Mouse (Mus musculus): ENCODE results near the gene Ldlrad1. TPM values are rescaled to one million over a fixed set of nuclear protein-coding genes. Genes with fewer than 3 reads are reported as not detected.
A peak's percentile ranks its signal among the peaks of the same experiment; 100 is the strongest.

Ldlrad1 gene
- polyA plus RNA-seq, 2 experiments = not detected

DNA sequence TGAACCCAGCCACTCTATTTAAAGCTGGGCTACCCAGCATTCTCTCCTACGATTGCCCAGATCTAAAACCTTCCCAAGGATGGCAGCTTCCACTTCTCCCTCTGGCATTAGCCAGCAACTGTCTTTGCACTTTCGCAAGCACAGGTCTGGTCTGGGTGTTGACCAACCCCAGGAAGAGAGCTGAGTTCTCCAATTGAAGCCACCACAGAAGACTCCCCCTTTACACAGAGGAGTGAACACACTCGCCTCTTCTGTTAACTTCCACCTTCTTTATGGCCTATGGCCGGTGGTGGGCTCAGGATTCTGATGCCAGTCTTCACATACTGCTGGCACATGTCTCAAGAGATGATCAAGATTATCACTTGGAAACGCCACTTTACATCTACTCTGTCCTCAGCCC is 41.2 kb upstream of the Ldlrad1 start:
- DNase-seq (ENCODE audit: low read depth in 3 of 3, low spot score in 3 of 3) (no peak), ATAC-seq (ENCODE audit: insufficient read depth) (no peak)
- Histone ChIP-seq H3K4me3 (ENCODE audit: insufficient read depth in 1 of 2, low read depth in 2 of 2, low read length in 2 of 2) (no peak overlapping the region), H3K9ac (replicated peaks) (no peak overlapping the region), H3K4me2 (ENCODE audit: low read depth) (no peak overlapping the region), H3K27ac (no peak overlapping the region), H3K27me3 (ENCODE audit: control insufficient read depth, insufficient read depth, low read length) (no peaks in the 10 kb centered on the region), H3K4me1 (replicated peaks; ENCODE audit: control insufficient read depth in 2 of 2, insufficient read depth in 2 of 2, low read length in 1 of 2) (no peaks in the 10 kb centered on the region), H3K36me3 (replicated peaks; ENCODE audit: control insufficient read depth, insufficient read depth, low read depth) (peaks cover 6% of the 10 kb centered on the region), H3K9me3 (ENCODE audit: control insufficient read depth, low read length) (no peaks in the 10 kb centered on the region)
- WGBS (ENCODE audit: insufficient replicate concordance) = 67% methylated on average over 5 of the region's 5 CpGs
- TF ChIP-seq CTCF (IDR thresholded peaks at IDR 0.05; ENCODE audit: low read depth) = no peak
- no peak for TF ChIP-seq EP300 (IDR thresholded peaks at IDR 0.05; ENCODE audit: low read depth)

DNA sequence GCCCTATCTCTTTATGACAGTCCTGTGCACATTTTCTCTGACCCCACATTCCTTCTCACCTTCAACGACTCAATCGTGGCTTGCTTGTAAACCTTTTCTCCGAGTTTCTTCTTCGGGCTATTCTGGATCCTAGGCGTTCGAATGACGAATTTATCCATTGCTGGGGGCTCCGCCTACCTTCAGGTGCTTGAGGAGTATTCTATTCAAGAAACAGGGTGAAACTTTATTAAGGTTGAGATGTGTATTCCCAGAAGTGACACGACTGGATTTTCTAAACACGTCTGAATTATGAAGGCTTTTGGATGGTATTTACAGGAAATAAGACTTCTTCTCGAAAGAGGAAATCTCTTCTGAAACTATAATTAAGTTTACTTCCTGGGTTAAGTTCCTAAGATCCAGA is 31.5 kb upstream of the Ldlrad1 start:
- Histone ChIP-seq H3K36me3 (replicated peaks; ENCODE audit: control insufficient read depth, insufficient read depth, low read depth) (no peaks in the 10 kb centered on the region; the same call in none of the 2 replicates), H3K27ac (peak overlapping the region; percentile 90), H3K9me3 (ENCODE audit: control insufficient read depth, low read length) (no peaks in the 10 kb centered on the region), H3K4me3 (ENCODE audit: insufficient read depth in 1 of 2, low read depth in 2 of 2, low read length in 2 of 2) (peak overlapping the region; percentile 79 to 89), H3K4me2 (ENCODE audit: low read depth) (peak overlapping the region; percentile 81), H3K9ac (replicated peaks) (peak overlapping the region; percentile 88), H3K4me1 (replicated peaks; ENCODE audit: control insufficient read depth in 2 of 2, insufficient read depth in 2 of 2, low read length in 1 of 2) (peaks cover 17 to 25% of the 10 kb centered on the region in 2 experiments), H3K27me3 (ENCODE audit: control insufficient read depth, insufficient read depth, low read length) (no peaks in the 10 kb centered on the region)
- TF ChIP-seq EP300 (IDR thresholded peaks at IDR 0.05; ENCODE audit: low read depth) (no peak), CTCF (IDR thresholded peaks at IDR 0.05; ENCODE audit: low read depth) (no peak)
- 27% methylated on average over 11 of the region's 11 CpGs for WGBS (ENCODE audit: insufficient replicate concordance)
- DNase-seq (ENCODE audit: low read depth in 3 of 3, low spot score in 3 of 3) (no peak), ATAC-seq (ENCODE audit: insufficient read depth) (no peak)

DNA sequence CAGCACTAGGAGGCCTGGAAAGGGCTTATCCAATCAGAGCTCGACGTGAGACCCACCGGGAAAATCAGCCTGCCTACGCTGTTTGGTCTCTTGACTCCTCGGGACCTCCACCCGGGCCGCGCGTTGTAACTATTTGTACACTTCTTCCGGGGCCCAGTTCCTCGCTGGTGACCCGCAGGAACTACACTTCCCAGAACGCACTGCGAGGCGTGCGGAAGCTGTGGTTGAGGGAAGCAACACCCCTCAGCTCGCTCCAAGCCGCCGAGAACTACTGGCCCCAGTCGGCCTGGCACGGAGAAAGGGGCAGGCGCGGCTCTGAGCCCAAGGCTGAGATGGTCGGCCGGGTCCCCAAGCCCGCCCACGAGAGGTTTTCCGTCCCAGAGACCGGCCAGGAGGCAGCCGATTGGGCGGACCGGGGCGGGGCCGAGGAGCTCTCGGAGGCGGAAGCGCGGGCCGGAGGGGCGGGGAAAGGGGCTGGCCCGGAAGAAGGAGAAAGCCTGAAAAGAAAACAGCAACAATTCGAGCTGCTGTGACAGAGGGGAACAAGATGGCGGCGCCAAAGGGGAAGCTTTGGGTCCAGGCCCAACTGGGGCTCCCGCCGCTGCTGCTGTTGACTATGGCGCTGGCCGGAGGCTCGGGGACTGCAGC is 30.7 kb upstream of the Ldlrad1 start, which contains the start of gene Tmem59:
Gene Tmem59, plus strand, starts transcription at position 218 of the 648 bp plus-strand sequence.
- peak; percentile 92 for ATAC-seq (ENCODE audit: insufficient read depth)
- DNase-seq (ENCODE audit: low read depth in 3 of 3, low spot score in 3 of 3) = peak; percentile 86 to 93 (median 88)
- peak within 1 kb of the TSS; percentile 79 to 89 for H3K4me3 ChIP-seq (ENCODE audit: insufficient read depth in 1 of 2, low read depth in 2 of 2, low read length in 2 of 2)
- WGBS (ENCODE audit: insufficient replicate concordance) = under 1% methylated on average over 49 of the region's 49 CpGs
- H3K27ac ChIP-seq = peak within 1 kb of the TSS; percentile 90
- no peaks in the 10 kb centered on the region for H3K9me3 ChIP-seq (ENCODE audit: control insufficient read depth, low read length)
- TF ChIP-seq CTCF (IDR thresholded peaks at IDR 0.05; ENCODE audit: low read depth) (no peak; the same call in 1 of the 2 replicates), EP300 (IDR thresholded peaks at IDR 0.05; ENCODE audit: low read depth) (no peak)
- peak within 1 kb of the TSS; percentile 89 for H3K4me2 ChIP-seq (ENCODE audit: low read depth)
- H3K36me3 ChIP-seq (replicated peaks; ENCODE audit: control insufficient read depth, insufficient read depth, low read depth) = no peaks in the 10 kb centered on the region; the same call in 1 of the 2 replicates
- H3K27me3 ChIP-seq (ENCODE audit: control insufficient read depth, insufficient read depth, low read length) = no peaks in the 10 kb centered on the region
- H3K4me1 ChIP-seq (replicated peaks; ENCODE audit: control insufficient read depth in 2 of 2, insufficient read depth in 2 of 2, low read length in 1 of 2) = peaks cover 24 to 32% of the 10 kb centered on the region in 2 experiments
- peak within 1 kb of the TSS; percentile 88 for H3K9ac ChIP-seq (replicated peaks)

DNA sequence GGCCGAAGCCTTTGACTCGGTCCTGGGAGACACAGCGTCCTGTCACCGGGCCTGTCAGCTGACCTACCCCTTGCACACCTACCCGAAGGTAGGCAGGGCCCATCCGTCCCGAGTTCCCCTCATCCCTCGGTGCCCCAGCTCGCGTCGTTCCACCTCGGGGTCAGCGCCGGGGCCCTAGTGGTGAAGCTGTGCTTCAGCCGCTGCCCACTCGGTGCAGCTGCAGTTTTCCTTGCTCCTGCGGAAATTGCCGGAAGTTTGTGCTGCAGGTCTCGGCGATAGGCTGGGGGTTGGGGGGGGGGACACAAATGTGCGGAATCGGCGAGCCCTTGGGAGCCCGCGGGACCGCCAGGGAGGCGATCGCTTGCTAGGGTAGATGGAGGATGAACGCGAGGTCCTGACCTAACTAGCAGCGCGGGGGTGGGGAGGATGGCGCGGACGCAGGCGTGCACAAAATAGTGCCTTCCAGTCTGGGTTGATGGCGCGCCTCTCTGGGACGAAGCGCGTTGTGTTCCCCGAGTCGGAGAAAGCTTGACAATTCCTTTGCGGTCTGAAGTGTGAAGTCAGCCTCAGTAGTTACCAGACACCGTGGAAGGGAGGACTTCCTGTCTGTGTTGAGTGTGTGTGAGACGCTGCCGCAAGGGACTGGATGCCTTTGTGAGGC is 30.0 kb upstream of the Ldlrad1 start, which contains the start of gene Tceanc2:
Gene Tceanc2, minus strand, starts transcription at position 287 of the 661 bp plus-strand sequence.
- WGBS (ENCODE audit: insufficient replicate concordance) = under 1% methylated on average over 47 of the region's 47 CpGs
- Histone ChIP-seq H3K4me2 (ENCODE audit: low read depth) (peak within 1 kb of the TSS; percentile 89), H3K4me1 (replicated peaks; ENCODE audit: control insufficient read depth in 2 of 2, insufficient read depth in 2 of 2, low read length in 1 of 2) (peaks cover 25 to 34% of the 10 kb centered on the region in 2 experiments), H3K36me3 (replicated peaks; ENCODE audit: control insufficient read depth, insufficient read depth, low read depth) (no peaks in the 10 kb centered on the region; the same call in 1 of the 2 replicates), H3K9me3 (ENCODE audit: control insufficient read depth, low read length) (no peaks in the 10 kb centered on the region), H3K27me3 (ENCODE audit: control insufficient read depth, insufficient read depth, low read length) (no peaks in the 10 kb centered on the region), H3K4me3 (ENCODE audit: insufficient read depth in 1 of 2, low read depth in 2 of 2, low read length in 2 of 2) (peak within 1 kb of the TSS; percentile 79 to 89), H3K27ac (peak within 1 kb of the TSS; percentile 90), H3K9ac (replicated peaks) (peak within 1 kb of the TSS; percentile 88)
- ATAC-seq (ENCODE audit: insufficient read depth) (peak; percentile 47), DNase-seq (ENCODE audit: low read depth in 3 of 3, low spot score in 3 of 3) (peak in 2 of 3 experiments; percentile 34 to 45)
- TF ChIP-seq EP300 (IDR thresholded peaks at IDR 0.05; ENCODE audit: low read depth) = no peak
- TF ChIP-seq CTCF (IDR thresholded peaks at IDR 0.05; ENCODE audit: low read depth) = peak; percentile 18; the same call in 1 of the 2 replicates

DNA sequence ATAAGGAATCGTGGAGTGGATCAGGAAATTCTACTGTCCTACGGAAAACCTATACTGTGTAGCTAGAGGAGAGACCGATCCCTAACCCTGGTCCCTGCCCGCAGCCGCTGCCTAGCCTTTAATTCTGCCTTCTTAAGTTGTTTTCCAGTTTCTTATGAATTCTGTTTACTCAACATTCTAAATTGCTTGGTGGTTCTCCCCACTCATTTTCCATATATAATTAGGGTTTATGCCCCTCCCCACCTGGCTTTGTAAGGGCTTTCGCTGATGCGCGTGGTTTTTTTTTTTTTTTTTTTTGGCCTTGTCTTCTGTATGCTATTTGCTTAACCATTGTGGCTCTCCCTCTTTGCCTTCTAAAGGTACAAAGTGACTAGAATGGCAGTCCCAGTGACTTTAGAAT is 29.4 kb upstream of the Ldlrad1 start:
- Histone ChIP-seq H3K9me3 (ENCODE audit: control insufficient read depth, low read length) (no peaks in the 10 kb centered on the region), H3K9ac (replicated peaks) (peak overlapping the region; percentile 88), H3K4me3 (ENCODE audit: insufficient read depth in 1 of 2, low read depth in 2 of 2, low read length in 2 of 2) (peak overlapping the region; percentile 79 to 89), H3K4me2 (ENCODE audit: low read depth) (peak overlapping the region; percentile 89), H3K4me1 (replicated peaks; ENCODE audit: control insufficient read depth in 2 of 2, insufficient read depth in 2 of 2, low read length in 1 of 2) (peaks cover 25 to 34% of the 10 kb centered on the region in 2 experiments), H3K27ac (peak overlapping the region; percentile 90), H3K27me3 (ENCODE audit: control insufficient read depth, insufficient read depth, low read length) (no peaks in the 10 kb centered on the region), H3K36me3 (replicated peaks; ENCODE audit: control insufficient read depth, insufficient read depth, low read depth) (no peaks in the 10 kb centered on the region; the same call in 1 of the 2 replicates)
- WGBS (ENCODE audit: insufficient replicate concordance) = under 1% methylated on average over 8 of the region's 8 CpGs
- DNase-seq (ENCODE audit: low read depth in 3 of 3, low spot score in 3 of 3) (no peak), ATAC-seq (ENCODE audit: insufficient read depth) (no peak)
- TF ChIP-seq CTCF (IDR thresholded peaks at IDR 0.05; ENCODE audit: low read depth) (no peak), EP300 (IDR thresholded peaks at IDR 0.05; ENCODE audit: low read depth) (no peak)

All from liver, embryonic 14.5 days (tissue).